Mouse (Mus musculus): Measurements from ENCODE around the gene Slc25a14. TPM values are rescaled to one million over a fixed set of nuclear protein-coding genes. Genes with fewer than 3 reads are reported as not detected.

Slc25a14 gene
- total RNA-seq, 2 experiments from 2014 or later: 50.5 to 54.6 TPM

Small RNAs within 50 kb of the gene (microRNA-seq; reads per million reads assigned to microRNA genes)
- gene Gm27828: 0 reads per million in 2 experiments

Other genes with a start within 250 kb of the Slc25a14 start
- gene Elf4, start 160.3 kb upstream of the Slc25a14 start, total RNA-seq (2021): under 1 TPM; 0.47 to 0.73 TPM
- gene Aifm1, start 109.8 kb upstream of the Slc25a14 start, total RNA-seq (2021): 10 to 100 TPM; 27.6 to 28.7 TPM
- gene Rab33a, start 104.1 kb upstream of the Slc25a14 start, total RNA-seq (2021): 10 to 100 TPM; 24.6 to 25.1 TPM
- 10 to 100 TPM; 18.7 to 25.9 TPM for gene Zfp280c, start 28.9 kb upstream of the Slc25a14 start, total RNA-seq (2021)
- gene Gpr119, start 51.1 kb downstream of the Slc25a14 start, total RNA-seq (2021): not detected
- gene Rbmx2, start 71.6 kb downstream of the Slc25a14 start, total RNA-seq (2021): 1 to 10 TPM; 4.2 to 5.1 TPM